ENCODE assay signal across 22 mouse cellular contexts in genomic region chr4:131511586-131511985, GRCm38 (mm10).
A peak's percentile ranks its signal among the peaks of the same experiment; 100 is the strongest.
DNase-seq lines count a peak whose midpoint lies in the region; ATAC-seq lines count a peak whose summit lies in the region.
"Had no signal": no experiment of that assay in that cellular context is flagged by ENCODE, and none has a peak within 500 bp of the region (broad histone marks: within the 10 kb centered on the region; RNA-seq: fewer than 3 reads in every experiment).

No protein-coding gene starts in this region.

- no peak overlapping the region for H3K9ac ChIP-seq in hindbrain, embryonic 16.5 days (ENCODE audit: low read depth, low read length)
- H3K9ac ChIP-seq: forebrain, embryonic 15.5 days; limb, embryonic 13.5 days; liver, embryonic 13.5 days had no signal

- ATAC-seq in hindbrain, embryonic 16.5 days: peak; percentile 42; the same call in 1 of the 2 replicates
- ATAC-seq: activated CD4-positive, CD25-positive, alpha-beta regulatory T cell, adult 4 months; forebrain, embryonic 15.5 days had no signal

- H3K36me3 ChIP-seq in hindbrain, embryonic 16.5 days (ENCODE audit: control insufficient read depth, insufficient read depth, low read length): no peaks in the 10 kb centered on the region
- no peaks in the 10 kb centered on the region for H3K36me3 ChIP-seq in hindbrain, embryonic 10.5 days
- H3K36me3 ChIP-seq: embryonic facial prominence, embryonic 10.5 days; forebrain, embryonic 15.5 days; limb, embryonic 13.5 days; liver, embryonic 13.5 days had no signal

- no peak overlapping the region for H3K4me2 ChIP-seq in hindbrain, embryonic 16.5 days (ENCODE audit: low read length)
- H3K4me2 ChIP-seq: forebrain, embryonic 15.5 days; limb, embryonic 13.5 days; liver, embryonic 13.5 days; midbrain, embryonic 11.5 days had no signal

- no peaks in the 10 kb centered on the region for H3K9me3 ChIP-seq in hindbrain, embryonic 16.5 days (ENCODE audit: control insufficient read depth, low read length)
- H3K9me3 ChIP-seq in hindbrain, embryonic 10.5 days: no peaks in the 10 kb centered on the region
- H3K9me3 ChIP-seq: embryonic facial prominence, embryonic 10.5 days; forebrain, embryonic 15.5 days; limb, embryonic 13.5 days; liver, embryonic 13.5 days had no signal

- no peak overlapping the region for H3K4me3 ChIP-seq in hindbrain, embryonic 16.5 days (ENCODE audit: low read length)
- no peak overlapping the region for H3K4me3 ChIP-seq in hindbrain, embryonic 10.5 days
- H3K4me3 ChIP-seq: embryonic facial prominence, embryonic 10.5 days; forebrain, embryonic 15.5 days; limb, embryonic 13.5 days; liver, embryonic 13.5 days had no signal

- 63% methylated on average over 3 of the region's 3 CpGs for whole genome bisulfite sequencing in hindbrain, embryonic 16.5 days
- 73% methylated on average over 3 of the region's 3 CpGs for WGBS in hindbrain, embryonic 10.5 days

- H3K4me1 ChIP-seq in hindbrain, embryonic 16.5 days (ENCODE audit: control insufficient read depth, insufficient read depth, low read depth, low read length): no peaks in the 10 kb centered on the region; the same call in 1 of the 2 replicates
- peaks cover 10% of the 10 kb centered on the region; the same call in 1 of the 2 replicates for H3K4me1 ChIP-seq in hindbrain, embryonic 10.5 days (replicated peaks)
- H3K4me1 ChIP-seq: forebrain, embryonic 15.5 days; limb, embryonic 13.5 days; liver, embryonic 13.5 days had no signal

- DNase-seq in hindbrain, embryonic 10.5 days (ENCODE audit: low spot score): no peak
- peak; percentile 6 for DNase-seq in A20 (ENCODE audit: low read depth, low spot score)
- DNase-seq in brain, adult 2 months (ENCODE audit: low read depth, low spot score): peak; percentile 70
- DNase-seq in gastrocnemius, postnatal 25 days: peak; percentile 61
- no peak for DNase-seq in adrenal gland, postnatal 14 days
- DNase-seq in ovary, postnatal 36 days (ENCODE audit: low spot score): no peak
- DNase-seq: adrenal gland, adult 8-10 months; cerebellum, adult 8-10 months; heart, postnatal 36 days; kidney, adult 11 months; liver, embryonic 13.5 days; lung, adult 2 months; lung, postnatal 14 days; right cerebral cortex, postnatal 25 days; thymus, postnatal 14 days had no signal

- no peak overlapping the region for H3K27ac ChIP-seq in hindbrain, embryonic 16.5 days (ENCODE audit: low read depth, low read length)
- no peak overlapping the region for H3K27ac ChIP-seq in hindbrain, embryonic 10.5 days
- H3K27ac ChIP-seq: embryonic facial prominence, embryonic 10.5 days; forebrain, embryonic 15.5 days; kidney, postnatal 0 days; limb, embryonic 13.5 days; liver, embryonic 13.5 days had no signal

- no peaks in the 10 kb centered on the region for H3K27me3 ChIP-seq in hindbrain, embryonic 16.5 days (replicated peaks; ENCODE audit: control insufficient read depth, insufficient read depth, low read length)
- no peaks in the 10 kb centered on the region for H3K27me3 ChIP-seq in hindbrain, embryonic 10.5 days (ENCODE audit: insufficient read depth, poor library complexity, severe bottlenecking)
- H3K27me3 ChIP-seq: forebrain, embryonic 15.5 days; liver, embryonic 13.5 days had no signal

Comparison
In these comparisons a context has a peak if more than half of its experiments do, and no peak if none do; other contexts are left out.
1. DNase-seq: peak in A20 (single experiment), brain, adult 2 months (single experiment) and gastrocnemius, postnatal 25 days (single experiment); none in hindbrain, embryonic 10.5 days (single experiment), adrenal gland, postnatal 14 days (single experiment) and ovary, postnatal 36 days (single experiment).